8 mouse cellular contexts compared by ENCODE assay signal in genomic region chr2:178119561-178120355, GRCm38 (mm10). TPM values are rescaled to one million over a fixed set of nuclear protein-coding genes. Genes with fewer than 3 reads are reported as not detected.
DNase-seq lines count a peak whose midpoint lies in the region; ATAC-seq lines count a peak whose summit lies in the region.

No protein-coding gene starts in this region.

- no peaks in the 10 kb centered on the region for H3K4me1 ChIP-seq in liver, embryonic 11.5 days (replicated peaks; ENCODE audit: control insufficient read depth, insufficient read depth, low read length)
- H3K4me1 ChIP-seq in hindbrain, embryonic 14.5 days (replicated peaks; ENCODE audit: control insufficient read depth, insufficient read depth, low read length), result peaks cover 6% of the 10 kb centered on the region
- peaks cover 17% of the 10 kb centered on the region for H3K4me1 ChIP-seq in neural tube, embryonic 12.5 days

- no peaks in the 10 kb centered on the region for H3K9me3 ChIP-seq in liver, embryonic 11.5 days (ENCODE audit: control insufficient read depth, low read length)
- H3K9me3 ChIP-seq in hindbrain, embryonic 14.5 days (ENCODE audit: control insufficient read depth, low read length), result no peaks in the 10 kb centered on the region
- H3K9me3 ChIP-seq in neural tube, embryonic 12.5 days, result no peaks in the 10 kb centered on the region

- H3K36me3 ChIP-seq in liver, embryonic 11.5 days (ENCODE audit: control insufficient read depth, insufficient read depth, low read length), result no peaks in the 10 kb centered on the region
- no peaks in the 10 kb centered on the region for H3K36me3 ChIP-seq in hindbrain, embryonic 14.5 days (replicated peaks; ENCODE audit: control insufficient read depth, insufficient read depth)
- no peaks in the 10 kb centered on the region for H3K36me3 ChIP-seq in neural tube, embryonic 12.5 days

- no peak overlapping the region for H3K9ac ChIP-seq in liver, embryonic 11.5 days (ENCODE audit: low read depth, low read length)
- H3K9ac ChIP-seq in hindbrain, embryonic 14.5 days, result peak overlapping the region; percentile 63
- H3K9ac ChIP-seq in neural tube, embryonic 12.5 days, result 0 out of 2 replicates have a peak overlapping the region, but pooled peaks have one; percentile 58

- H3K27ac ChIP-seq in liver, embryonic 11.5 days (ENCODE audit: low read depth, low read length), result no peak overlapping the region
- H3K27ac ChIP-seq in hindbrain, embryonic 14.5 days, result no peak overlapping the region
- H3K27ac ChIP-seq in neural tube, embryonic 12.5 days, result no peak overlapping the region

- DNase-seq in liver, embryonic 11.5 days (ENCODE audit: low spot score), result peak; percentile 31
- DNase-seq in liver, result no peak
- peak; percentile 48 to 70 for DNase-seq in cerebellum, postnatal 36 days
- no peak for DNase-seq in hindbrain, embryonic 14.5 days (ENCODE audit: low spot score)
- DNase-seq in Muller cell, postnatal 12 days (ENCODE audit: inconsistent ontology term), result no peak
- no peak for DNase-seq in frontal cortex, postnatal 10 days (ENCODE audit: low spot score in 2 of 2)

- peak overlapping the region; percentile 46; the same call in 1 of the 2 replicates for H3K4me3 ChIP-seq in liver, embryonic 11.5 days (ENCODE audit: low read depth, low read length)
- H3K4me3 ChIP-seq in hindbrain, embryonic 14.5 days (replicated peaks; ENCODE audit: low read length), result peak overlapping the region; percentile 44
- peak overlapping the region; percentile 39 for H3K4me3 ChIP-seq in neural tube, embryonic 12.5 days

- WGBS in liver, embryonic 11.5 days, result 21% methylated on average over 19 of the region's 19 CpGs
- 23% methylated on average over 19 of the region's 19 CpGs for WGBS in hindbrain, embryonic 14.5 days
- WGBS in neural tube, embryonic 12.5 days, result 24% methylated on average over 19 of the region's 19 CpGs

- 0 out of 2 replicates have a peak, but pooled peaks have one; percentile 7 for ATAC-seq in liver, embryonic 11.5 days (replicated peaks; ENCODE audit: low FRiP score)
- no peak; the same call in 1 of the 2 replicates for ATAC-seq in hindbrain, embryonic 14.5 days (ENCODE audit: low FRiP score)
- ATAC-seq in neural tube, embryonic 12.5 days (ENCODE audit: low FRiP score, low read depth), result 0 out of 2 replicates have a peak, but pooled peaks have one; percentile 4
- no peak for ATAC-seq in erythroid progenitor cell, adult 5-6 weeks (replicated peaks; ENCODE audit: low FRiP score, poor library complexity, severe bottlenecking)

- H3K4me2 ChIP-seq in liver, embryonic 11.5 days, result peak overlapping the region; percentile 63
- peak overlapping the region; percentile 97 for H3K4me2 ChIP-seq in hindbrain, embryonic 14.5 days (replicated peaks)
- peak overlapping the region; percentile 96 for H3K4me2 ChIP-seq in neural tube, embryonic 12.5 days (replicated peaks)

- H3K27me3 ChIP-seq in liver, embryonic 11.5 days (replicated peaks; ENCODE audit: control insufficient read depth, insufficient read depth, low read length), result peaks cover 22% of the 10 kb centered on the region
- H3K27me3 ChIP-seq in hindbrain, embryonic 14.5 days (ENCODE audit: control insufficient read depth, insufficient read depth, low read length), result peaks cover 17% of the 10 kb centered on the region
- H3K27me3 ChIP-seq in neural tube, embryonic 12.5 days (replicated peaks), result peaks cover 26% of the 10 kb centered on the region

RNA-seq across cellular contexts. Expression of gene Phactr3, which starts 1.0 kb away (rescaled TPM):
- 0.43 and 0.90 TPM in 2 replicates for polyA plus RNA-seq in liver, embryonic 11.5 days (2014; fragmentation: Nextera tagmentation; extraction: Ambion mirVana)
- 56.9 and 64.2 TPM in 2 replicates for polyA plus RNA-seq in hindbrain, embryonic 14.5 days (2014; fragmentation: Nextera tagmentation; extraction: Ambion mirVana)
- polyA plus RNA-seq in neural tube, embryonic 12.5 days (2016; fragmentation: Nextera tagmentation; extraction: Ambion mirVana), result 19.5 and 21.7 TPM in 2 replicates
- total RNA-seq in erythroid progenitor cell, adult 5-6 weeks (2015; ENCODE audit: low replicate concordance), result not detected in 2 replicates
- total RNA-seq in erythroid progenitor cell, adult 5-6 weeks (2017; ENCODE audit: low replicate concordance), result not detected in 2 replicates

RNA-seq across cellular contexts. Expression of gene Zfp931, which starts 41.5 kb away (rescaled TPM):
- 9.6 TPM in 2 replicates for polyA plus RNA-seq in liver, embryonic 11.5 days (2014; fragmentation: Nextera tagmentation; extraction: Ambion mirVana)
- 14.6 and 14.9 TPM in 2 replicates for polyA plus RNA-seq in hindbrain, embryonic 14.5 days (2014; fragmentation: Nextera tagmentation; extraction: Ambion mirVana)
- polyA plus RNA-seq in neural tube, embryonic 12.5 days (2016; fragmentation: Nextera tagmentation; extraction: Ambion mirVana), result 10.1 and 12.9 TPM in 2 replicates
- total RNA-seq in erythroid progenitor cell, adult 5-6 weeks (2015; ENCODE audit: low replicate concordance), result 2.9 TPM in 1 of 2 replicates, not detected in the other
- 2.7 and 4.9 TPM in 2 replicates for total RNA-seq in erythroid progenitor cell, adult 5-6 weeks (2017; ENCODE audit: low replicate concordance)

Comparison
In these comparisons a context has a peak if more than half of its experiments do, and no peak if none do; other contexts are left out.
1. DNase-seq: peak in liver, embryonic 11.5 days (single experiment) and cerebellum, postnatal 36 days (2 of 2); none in liver (single experiment), hindbrain, embryonic 14.5 days (single experiment), Muller cell, postnatal 12 days (single experiment) and frontal cortex, postnatal 10 days (0 of 2).
2. ATAC-seq: peak in liver, embryonic 11.5 days (single experiment) and neural tube, embryonic 12.5 days (single experiment); none in hindbrain, embryonic 14.5 days (single experiment) and erythroid progenitor cell, adult 5-6 weeks (single experiment).
3. RNA of gene Phactr3, which starts 1.0 kb away (polyA plus RNA-seq): 56.9 to 64.2 TPM in hindbrain, embryonic 14.5 days and 19.5 to 21.7 TPM in neural tube, embryonic 12.5 days; 0.43 to 0.90 TPM in liver, embryonic 11.5 days; every median in the first group is over 10 times any median in the second.
4. Peak in every context shown above with its lines, with median percentiles within 50 percentile points of each other: H3K4me2 ChIP-seq and H3K4me3 ChIP-seq.